Mouse (Mus musculus) CD4-positive helper T cell, adult 2 months (primary cell): Measurements from ENCODE around the gene Rpl39.

Source experiments
- DNase-seq: peaks from one replicate; pipeline ENCODE4 v3.0.0-alpha.2; 2012; ENCODE audit warnings: low read depth, missing footprints, low spot score

Rpl39 gene

DNA sequence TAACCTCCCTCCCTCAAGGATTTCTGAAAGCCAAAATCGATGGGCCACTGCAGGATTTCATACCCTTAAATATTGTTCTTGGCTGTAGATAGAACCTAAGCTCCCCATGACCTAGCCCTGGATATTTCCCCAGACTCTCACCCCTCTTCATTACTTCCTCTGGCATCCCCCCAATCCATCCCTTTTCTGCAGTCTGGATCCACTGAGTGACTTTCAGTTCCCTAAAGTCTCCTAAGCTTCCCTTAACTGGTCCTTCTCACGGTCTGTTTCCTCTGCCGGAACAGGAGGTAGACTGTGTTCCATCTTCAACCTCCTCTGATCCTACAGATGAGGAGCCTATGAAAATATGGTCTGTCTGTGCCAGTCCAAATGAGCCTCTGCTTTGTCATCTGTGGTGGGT lies 17.9 kb downstream of the Rpl39 start:
- DNase-seq = no peak

GRCm38 (mm10) chrX:37063902-37064301 lies 21.3 kb downstream of the Rpl39 start:
- DNase-seq = no peak

- DNase-seq = no peak
Observed at GRCm38 (mm10) chrX:37048890-37049823, 36.0 kb downstream of the Rpl39 start.

DNA sequence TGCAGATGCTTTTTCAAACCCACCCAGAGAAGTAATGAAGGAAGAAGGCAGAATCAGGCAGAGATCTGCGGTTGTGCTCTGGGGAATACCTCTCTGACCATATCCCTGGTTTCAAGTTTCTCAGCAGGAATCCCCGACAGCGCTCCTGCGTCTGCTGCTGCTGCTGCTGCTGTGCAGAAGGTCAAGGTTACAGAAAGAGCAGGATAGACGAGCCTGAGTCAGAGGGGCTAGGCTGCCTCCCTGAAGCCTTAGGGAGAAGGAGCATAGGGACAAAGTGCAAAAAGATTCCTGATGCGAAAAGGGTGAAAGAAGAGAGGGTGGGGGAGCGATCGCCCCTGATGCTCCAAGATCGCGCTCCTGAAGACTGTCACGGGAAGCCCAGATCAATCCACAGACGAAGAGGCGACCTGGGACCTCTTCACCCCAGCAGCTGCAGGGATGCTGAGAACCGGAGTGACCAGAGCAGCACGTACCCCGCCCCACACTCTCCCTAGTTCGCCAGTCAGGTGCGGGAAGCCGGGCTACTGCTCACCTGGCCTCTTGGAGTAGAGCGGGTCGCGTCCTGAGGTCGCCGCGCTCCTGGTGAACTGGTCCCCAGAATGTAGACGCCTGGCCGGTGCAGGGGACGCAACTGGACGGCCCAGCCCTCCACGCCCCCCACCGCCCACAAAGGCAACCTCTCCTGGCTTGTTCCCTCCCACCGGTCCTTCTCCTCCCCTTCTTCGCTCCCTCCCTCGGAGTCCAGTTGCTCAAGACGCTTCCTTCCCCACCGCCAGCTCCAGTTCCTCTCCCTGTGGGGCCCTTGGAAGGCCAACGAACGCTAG lies 36.9 kb downstream of the Rpl39 start, which contains the start of gene Sowahd:
TSS of gene Sowahd (plus strand) at position 780 of the 824 bp plus-strand sequence.
- DNase-seq = no peak

DNA sequence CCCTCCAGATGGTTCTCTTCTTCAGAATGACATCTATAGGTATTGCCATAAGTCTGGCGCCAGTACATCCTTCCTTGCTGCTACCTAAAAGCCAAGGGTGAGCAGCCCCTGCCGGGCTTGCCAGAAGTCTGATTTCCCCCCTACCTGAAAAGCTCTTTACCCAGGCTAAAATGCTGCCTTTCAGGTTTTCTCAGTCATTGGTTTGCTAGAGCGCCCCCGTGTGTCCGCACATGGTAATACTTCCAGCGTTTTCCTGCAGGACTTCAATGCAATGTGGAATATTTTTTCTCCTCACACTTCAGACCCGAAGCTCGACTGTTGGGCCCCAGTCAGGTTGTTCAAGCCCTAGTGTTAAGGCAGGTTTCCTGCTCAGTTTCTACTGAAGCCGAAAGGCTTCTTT lies 42.5 kb downstream of the Rpl39 start:
- peak; percentile 29 for DNase-seq
